ENCODE assay signal across 8 mouse cellular contexts in genomic region chr8:120821399-120822170, GRCm38 (mm10).
A peak's percentile ranks its signal among the peaks of the same experiment; 100 is the strongest.
DNase-seq lines count a peak whose midpoint lies in the region; ATAC-seq and TF ChIP-seq lines count a peak whose summit lies in the region.

No protein-coding gene starts in this region.

- intact Hi-C loops in left cerebral cortex, postnatal 14 days (cut with DNase I), result loop anchor here (1.0 kb wide), 1 partner anchor 271 kb away; no protein-coding TSS in a partner anchor

- H3K9ac ChIP-seq in forebrain, postnatal 0 days, result no peak overlapping the region
- H3K9ac ChIP-seq in forebrain, embryonic 13.5 days, result no peak overlapping the region
- H3K9ac ChIP-seq in hindbrain, embryonic 11.5 days (ENCODE audit: low read depth, low read length), result no peak overlapping the region

- H3K27ac ChIP-seq in forebrain, postnatal 0 days (ENCODE audit: low read depth, low read length), result no peak overlapping the region
- no peak overlapping the region for H3K27ac ChIP-seq in forebrain, embryonic 13.5 days
- no peak overlapping the region for H3K27ac ChIP-seq in hindbrain, embryonic 11.5 days (ENCODE audit: low read depth, low read length)

- no peaks in the 10 kb centered on the region for H3K36me3 ChIP-seq in forebrain, postnatal 0 days (ENCODE audit: insufficient read depth)
- H3K36me3 ChIP-seq in forebrain, embryonic 13.5 days (ENCODE audit: poor library complexity, severe bottlenecking), result no peaks in the 10 kb centered on the region
- H3K36me3 ChIP-seq in hindbrain, embryonic 11.5 days (ENCODE audit: control insufficient read depth, insufficient read depth, low read length), result no peaks in the 10 kb centered on the region

- H3K4me3 ChIP-seq in forebrain, postnatal 0 days (ENCODE audit: low read depth, low read length), result no peak overlapping the region
- H3K4me3 ChIP-seq in forebrain, embryonic 13.5 days, result no peak overlapping the region
- no peak overlapping the region for H3K4me3 ChIP-seq in hindbrain, embryonic 11.5 days (ENCODE audit: low read depth, low read length)

- WGBS in forebrain, postnatal 0 days, result 36% methylated on average over 9 of the region's 9 CpGs
- 36% methylated on average over 9 of the region's 9 CpGs for WGBS in forebrain, embryonic 13.5 days
- WGBS in hindbrain, embryonic 11.5 days, result 38% methylated on average over 9 of the region's 9 CpGs

- no peak overlapping the region for H3K4me2 ChIP-seq in forebrain, postnatal 0 days (ENCODE audit: low read depth)
- H3K4me2 ChIP-seq in forebrain, embryonic 13.5 days, result no peak overlapping the region
- no peak overlapping the region for H3K4me2 ChIP-seq in hindbrain, embryonic 11.5 days (replicated peaks; ENCODE audit: low read depth, low read length)

- no peaks in the 10 kb centered on the region for H3K27me3 ChIP-seq in forebrain, postnatal 0 days (ENCODE audit: insufficient read depth, low read length)
- H3K27me3 ChIP-seq in forebrain, embryonic 13.5 days, result peaks cover 6% of the 10 kb centered on the region
- H3K27me3 ChIP-seq in hindbrain, embryonic 11.5 days (ENCODE audit: control insufficient read depth, insufficient read depth, low read length), result no peaks in the 10 kb centered on the region

- no peaks in the 10 kb centered on the region for H3K9me3 ChIP-seq in forebrain, postnatal 0 days (ENCODE audit: low read length)
- no peaks in the 10 kb centered on the region; the same call in 1 of the 2 replicates for H3K9me3 ChIP-seq in forebrain, embryonic 13.5 days (replicated peaks)
- no peaks in the 10 kb centered on the region for H3K9me3 ChIP-seq in hindbrain, embryonic 11.5 days (ENCODE audit: control insufficient read depth, low read length)

- H3K4me1 ChIP-seq in forebrain, postnatal 0 days (ENCODE audit: insufficient read depth), result no peaks in the 10 kb centered on the region
- no peaks in the 10 kb centered on the region for H3K4me1 ChIP-seq in forebrain, embryonic 13.5 days
- H3K4me1 ChIP-seq in hindbrain, embryonic 11.5 days (replicated peaks; ENCODE audit: control insufficient read depth, insufficient read depth, low read length), result no peaks in the 10 kb centered on the region

- peak; percentile 84 for TF ChIP-seq CTCF in forebrain, postnatal 0 days (IDR thresholded peaks at IDR 0.05; ENCODE audit: low read depth)

- peak; percentile 36 for ATAC-seq in forebrain, postnatal 0 days
- no peak for ATAC-seq in forebrain, embryonic 13.5 days
- ATAC-seq in hindbrain, embryonic 11.5 days (ENCODE audit: low FRiP score), result no peak

- DNase-seq in forebrain, postnatal 0 days, result peak; percentile 71
- DNase-seq in CD4-positive, CD25-positive, alpha-beta regulatory T cell, adult 2 months (ENCODE audit: low read depth, low spot score), result peak; percentile 77
- peak; percentile 36 for DNase-seq in c-Kit-positive CD71-negative TER-119-negative erythroid progenitor cells, embryonic 14.5 days (ENCODE audit: low read depth)
- peak; percentile 77 for DNase-seq in hindbrain, embryonic 11.5 days (ENCODE audit: low spot score)
- peak; percentile 60 to 65 for DNase-seq in left cerebral cortex, postnatal 14 days (ENCODE audit: low spot score in 2 of 2)
- DNase-seq in naive thymus-derived CD4-positive, alpha-beta T cell, adult 2 months (ENCODE audit: low read depth), result peak; percentile 67
- DNase-seq in testis, postnatal 14 days (ENCODE audit: low spot score), result peak; percentile 24

Comparison
In these comparisons a context has a peak if more than half of its experiments do, and no peak if none do; other contexts are left out.
1. DNase-seq: peak in every context shown above with its lines; median percentile 77 in CD4-positive, CD25-positive, alpha-beta regulatory T cell, adult 2 months; 77 in hindbrain, embryonic 11.5 days; 71 in forebrain, postnatal 0 days; 67 in naive thymus-derived CD4-positive, alpha-beta T cell, adult 2 months; 62 in left cerebral cortex, postnatal 14 days; 36 in c-Kit-positive CD71-negative TER-119-negative erythroid progenitor cells, embryonic 14.5 days; 24 in testis, postnatal 14 days.